Mouse (Mus musculus) stomach, postnatal 0 days (tissue): Measurements from ENCODE around the gene Kremen2. TPM values are rescaled to one million over a fixed set of nuclear protein-coding genes. Genes with fewer than 3 reads are reported as not detected.

Experiments
- ATAC-seq: fragments of 200-750 bp; cut with Nextera tagmentation; 2 replicates; pipeline ENCODE4 v1.8.0; 2017; ENCODE audit not compliant: low FRiP score, low TSS enrichment
- DNase-seq: peaks from one replicate; pipeline ENCODE4 v3.0.0-alpha.2; 2016; ENCODE audit warnings: low spot score
- H3K27ac ChIP-seq: fragments of 300-500 bp; sonication (generic); replicated peaks from 2 replicates; pipeline ENCODE4 v1.5.1; 2014; ENCODE audit warnings: mild to moderate bottlenecking, control low read depth
- H3K27me3 ChIP-seq: fragments of 300-500 bp; sonication (generic); 2 replicates; pipeline ENCODE4 v1.6.1; 2014; ENCODE audit warnings: low read length; ENCODE audit not compliant: control insufficient read depth, insufficient read depth
- H3K36me3 ChIP-seq: fragments of 300-500 bp; sonication (generic); 2 replicates; pipeline ENCODE4 v1.6.1; 2014; ENCODE audit warnings: low read length, mixed read lengths; ENCODE audit not compliant: control insufficient read depth, insufficient read depth
- H3K4me1 ChIP-seq: fragments of 300-500 bp; sonication (generic); replicated peaks from 2 replicates; pipeline ENCODE4 v1.6.1; 2014; ENCODE audit warnings: antibody characterized with exemption; ENCODE audit not compliant: control insufficient read depth, insufficient read depth
- H3K4me2 ChIP-seq: fragments of 300-500 bp; sonication (generic); replicated peaks from 2 replicates; pipeline ENCODE4 v1.6.1; 2014; ENCODE audit warnings: low read depth, mild to moderate bottlenecking, control low read depth, moderate library complexity
- H3K4me3 ChIP-seq: fragments of 300-500 bp; sonication (generic); 2 replicates; pipeline ENCODE4 v1.5.1; 2014; ENCODE audit warnings: low read depth, low read length, control low read depth
- H3K9ac ChIP-seq: fragments of 300-500 bp; sonication (generic); 2 replicates; pipeline ENCODE4 v1.6.1; 2014; ENCODE audit warnings: mild to moderate bottlenecking, low read length, control low read depth, mixed read lengths
- H3K9me3 ChIP-seq: fragments of 300-500 bp; sonication (generic); 2 replicates; pipeline ENCODE4 v1.6.1; 2016; ENCODE audit warnings: low read length; ENCODE audit not compliant: control insufficient read depth
- CTCF ChIP-seq: IDR thresholded peaks from 2 replicates; pipeline ENCODE4 v1.5.1; 2016; ENCODE audit warnings: antibody characterized with exemption, low read depth, mild to moderate bottlenecking, moderate library complexity
- EP300 ChIP-seq: optimal IDR thresholded peaks from 2 replicates; pipeline ENCODE3; 2016; ENCODE audit warnings: antibody characterized with exemption
- WGBS: fragments of 180-500 bp; shearing (Covaris S2); extraction: QIAGEN DNeasy Blood & Tissue Kit; methylation state at CpG from one replicate; pipeline ENCODE4 v1.1.7; 2014; 5-methylcytosine and 5-hydroxymethylcytosine counted together
- polyA plus RNA-seq: library from polyadenylated mRNA; unstranded; fragments of >200 nt; fragmentation: Nextera tagmentation; extraction: Ambion mirVana; gene quantifications from 2 replicates; pipeline ENCODE4 v1.2.1, GENCODE M21; 2015

Gene Kremen2
- polyA plus RNA-seq = 2.7 and 3.0 TPM in 2 replicates

- peaks cover 8% of the 10 kb centered on the region; the same call in 1 of the 2 replicates for H3K27me3 ChIP-seq
These were observed at the start of gene Kremen2 for GRCm38 (mm10) chr17:23745301-23746251. Gene Kremen2, minus strand, starts transcription at chr17:23745833.

GRCm38 (mm10) chr17:23795323-23795722 lies 49.7 kb upstream of the Kremen2 start:
- 95% methylated on average over 8 of the region's 8 CpGs for WGBS
- H3K9me3 ChIP-seq = no peaks in the 10 kb centered on the region
- peaks cover 2% of the 10 kb centered on the region; the same call in 1 of the 2 replicates for H3K4me1 ChIP-seq
- H3K27ac ChIP-seq = no peak overlapping the region
- H3K36me3 ChIP-seq = no peaks in the 10 kb centered on the region
- H3K9ac ChIP-seq = no peak overlapping the region
- H3K27me3 ChIP-seq = no peaks in the 10 kb centered on the region
- ATAC-seq (no peak), DNase-seq (no peak)
- TF ChIP-seq EP300 = no peak
- TF ChIP-seq CTCF = no peak
- H3K4me3 ChIP-seq = no peak overlapping the region
- H3K4me2 ChIP-seq = no peak overlapping the region

More at GRCm38 (mm10) chr17:23745301-23746251, at the start of gene Kremen2:
- DNase-seq (no peak), ATAC-seq (no peak)
- H3K4me2 ChIP-seq = peak within 1 kb of the TSS; percentile 43
- peaks cover 16% of the 10 kb centered on the region; the same call in 1 of the 2 replicates for H3K4me1 ChIP-seq
- TF ChIP-seq EP300 = no peak
- H3K9me3 ChIP-seq = no peaks in the 10 kb centered on the region
- H3K4me3 ChIP-seq = peak within 1 kb of the TSS; percentile 14
- no peak within 1 kb of the TSS for H3K27ac ChIP-seq
- WGBS = 2% methylated on average over 38 of the region's 45 CpGs
- no peaks in the 10 kb centered on the region for H3K36me3 ChIP-seq
- no peak within 1 kb of the TSS for H3K9ac ChIP-seq

DNA sequence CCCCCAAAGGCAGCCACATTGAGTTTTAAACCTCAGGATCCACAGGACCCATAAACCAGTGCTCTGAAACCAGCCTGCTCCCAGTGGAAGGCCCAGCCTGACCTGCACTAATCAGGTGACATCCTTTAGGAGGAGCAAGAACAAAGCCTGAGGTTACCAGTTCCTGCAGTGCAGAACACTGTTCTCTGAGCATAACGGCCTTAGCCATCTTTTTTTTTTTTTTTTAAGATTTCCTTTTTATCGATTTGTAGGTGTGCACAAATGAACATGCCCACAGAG lies 45.4 kb upstream of the Kremen2 start:
- Histone ChIP-seq H3K9ac (no peak overlapping the region; the same call in 1 of the 2 replicates), H3K4me1 (peaks cover 2% of the 10 kb centered on the region; the same call in 1 of the 2 replicates), H3K36me3 (no peaks in the 10 kb centered on the region), H3K27ac (no peak overlapping the region; the same call in 1 of the 2 replicates), H3K27me3 (no peaks in the 10 kb centered on the region), H3K4me3 (no peak overlapping the region), H3K9me3 (no peaks in the 10 kb centered on the region), H3K4me2 (peak overlapping the region; percentile 78)
- no peak for DNase-seq
- no peak; the same call in 1 of the 2 replicates for ATAC-seq
- no peak for TF ChIP-seq CTCF
- no peak for TF ChIP-seq EP300
- WGBS = 59% methylated on average over 2 of the region's 2 CpGs

DNA sequence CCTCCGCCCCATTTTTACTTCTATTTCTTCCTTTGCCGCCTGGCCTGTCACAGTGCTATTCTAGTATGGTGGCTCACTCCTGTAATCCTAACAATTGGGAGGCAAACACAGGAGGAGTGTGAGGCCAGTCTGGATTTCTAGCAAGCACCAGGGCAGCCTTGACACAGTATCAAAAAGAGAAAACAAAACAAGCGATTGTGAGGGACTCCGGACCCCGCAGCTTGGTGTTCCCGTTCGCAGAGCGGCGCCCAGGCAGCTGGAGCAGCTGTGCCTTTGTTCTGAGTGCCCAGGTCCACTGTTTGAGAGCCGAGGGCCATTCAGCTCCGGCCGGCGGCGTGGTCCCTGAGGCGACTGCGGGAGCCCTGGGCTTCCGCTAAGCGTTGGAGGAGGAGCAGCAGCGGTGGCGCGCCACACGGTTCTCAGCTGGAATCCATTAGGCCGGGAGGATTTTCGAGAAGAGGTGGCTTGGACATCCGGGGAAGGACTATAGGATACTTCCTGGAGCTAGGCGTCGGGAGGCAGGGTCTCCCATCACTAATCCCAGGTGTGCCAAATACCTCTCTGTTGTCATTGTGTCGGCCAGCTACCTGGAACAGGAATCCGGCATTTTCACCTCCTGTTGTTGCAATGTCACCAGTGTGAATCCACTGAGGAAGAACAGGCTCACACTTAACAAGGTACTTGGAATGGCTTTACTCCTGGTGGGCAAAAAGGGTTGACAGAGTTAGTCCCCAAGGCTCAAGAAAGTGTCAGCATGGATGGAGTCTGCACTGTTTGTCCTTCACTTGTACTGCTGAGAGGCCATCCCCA lies 44.8 kb upstream of the Kremen2 start, which contains the start of gene Srrm2:
TSS of gene Srrm2 (plus strand) at position 264 of the 810 bp plus-strand sequence.
- Histone ChIP-seq H3K27ac (peak within 1 kb of the TSS; percentile 86), H3K9me3 (no peaks in the 10 kb centered on the region), H3K4me1 (peaks cover 4% of the 10 kb centered on the region; the same call in 1 of the 2 replicates), H3K4me3 (peak within 1 kb of the TSS; percentile 47), H3K9ac (peak within 1 kb of the TSS; percentile 80), H3K27me3 (no peaks in the 10 kb centered on the region), H3K4me2 (peak within 1 kb of the TSS; percentile 78), H3K36me3 (no peaks in the 10 kb centered on the region)
- peak; percentile 53 for ATAC-seq
- 2% methylated on average over 29 of the region's 29 CpGs for WGBS
- peak; percentile 71 for DNase-seq
- TF ChIP-seq CTCF (no peak), EP300 (no peak)

DNA sequence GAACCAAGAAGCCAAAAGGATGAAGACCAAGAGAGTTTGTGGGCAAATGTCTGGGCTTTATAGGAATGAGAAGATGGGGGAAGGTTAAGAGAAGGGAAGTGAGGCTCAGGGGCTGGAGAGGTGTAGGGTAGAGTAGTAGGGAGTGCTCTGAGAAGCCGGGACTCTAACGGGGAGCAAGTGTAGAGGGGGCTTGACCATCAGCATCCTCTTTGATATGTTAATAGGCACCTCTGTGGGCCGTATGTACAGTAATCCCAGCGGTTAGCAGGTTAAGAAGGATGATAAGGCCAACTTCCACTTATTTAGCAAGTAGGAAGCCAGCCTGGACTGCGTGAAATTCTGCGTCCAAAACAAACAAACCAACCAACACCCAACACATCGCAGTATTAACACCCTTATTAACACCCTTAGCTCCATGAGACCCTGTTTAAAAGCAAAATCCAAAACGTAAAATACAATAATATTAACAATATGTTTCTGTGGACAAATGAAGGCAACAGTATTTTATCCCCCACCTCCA lies 44.2 kb upstream of the Kremen2 start:
- DNase-seq (no peak), ATAC-seq (no peak)
- TF ChIP-seq CTCF = no peak
- Histone ChIP-seq H3K36me3 (no peaks in the 10 kb centered on the region), H3K4me3 (peak overlapping the region; percentile 47), H3K4me2 (peak overlapping the region; percentile 78), H3K4me1 (peaks cover 4% of the 10 kb centered on the region; the same call in 1 of the 2 replicates), H3K27ac (peak overlapping the region; percentile 86), H3K9ac (peak overlapping the region; percentile 80), H3K27me3 (no peaks in the 10 kb centered on the region), H3K9me3 (no peaks in the 10 kb centered on the region)
- 24% methylated on average over 8 of the region's 8 CpGs for WGBS
